Mouse (Mus musculus) T-helper 2 cell (primary cell): ENCODE results near the gene Ggta1.

ENCODE experiments used
- in situ Hi-C: fragments of 300-600 bp; cut with MboI, MseI; formaldehyde crosslinking; loops from one replicate; pipeline ENCODE4 v1.15.1; 2025; ENCODE audit warnings: high pct_unique_total_duplicates

The Ggta1 gene

DNA sequence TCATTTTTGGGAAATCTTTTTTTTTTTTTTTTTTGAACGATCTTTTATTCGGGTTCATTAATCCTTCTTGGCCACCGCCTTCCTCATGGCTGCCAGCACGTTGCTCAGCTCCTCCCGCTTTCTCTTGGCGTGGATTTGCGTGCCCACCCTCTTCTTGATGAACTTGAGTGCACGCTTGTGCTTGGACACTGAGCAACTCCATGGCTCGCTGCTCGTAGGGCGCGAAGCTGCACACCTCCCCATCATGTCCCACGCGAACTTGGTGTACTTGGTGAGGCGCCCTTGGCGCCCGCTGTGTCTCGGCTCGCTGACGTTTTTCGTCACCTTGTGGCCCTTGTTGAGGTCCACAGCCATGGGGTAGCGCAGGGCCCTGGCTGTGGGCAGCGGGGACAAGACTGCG lies 28.1 kb upstream of the Ggta1 start:
- in situ Hi-C loops = no loop called here

DNA sequence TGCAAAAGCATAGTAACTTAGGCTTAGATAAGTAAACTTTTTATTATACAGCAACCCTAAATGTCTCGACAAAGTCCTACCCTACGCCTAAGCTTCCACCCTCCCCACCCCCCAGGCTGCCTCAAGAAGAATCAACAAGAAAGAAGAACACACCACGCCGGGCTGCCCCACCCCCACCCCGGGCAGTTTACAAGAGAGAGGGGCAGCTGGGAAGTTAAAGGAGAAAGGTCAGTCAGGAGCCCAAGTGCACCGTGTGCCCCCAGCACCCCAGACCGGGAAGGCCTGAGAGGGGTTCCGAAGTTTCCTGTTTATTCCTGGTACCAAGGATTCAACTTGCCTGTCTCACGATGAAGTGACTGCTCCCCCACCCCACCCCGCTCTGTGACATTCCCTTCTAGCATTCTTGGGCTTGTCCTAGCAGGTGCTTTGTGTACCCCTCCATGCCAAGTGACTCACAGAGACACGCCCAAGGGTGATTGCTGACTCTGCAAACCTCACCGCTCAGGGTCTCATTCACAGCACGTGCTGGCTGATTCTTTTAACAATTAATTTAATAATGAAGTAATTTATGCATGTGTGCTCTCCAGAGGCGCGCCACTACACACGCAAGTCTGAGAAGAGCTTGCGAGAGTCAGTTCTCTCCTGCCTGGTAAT lies 27.6 kb upstream of the Ggta1 start:
- in situ Hi-C loops = no loop called here

DNA sequence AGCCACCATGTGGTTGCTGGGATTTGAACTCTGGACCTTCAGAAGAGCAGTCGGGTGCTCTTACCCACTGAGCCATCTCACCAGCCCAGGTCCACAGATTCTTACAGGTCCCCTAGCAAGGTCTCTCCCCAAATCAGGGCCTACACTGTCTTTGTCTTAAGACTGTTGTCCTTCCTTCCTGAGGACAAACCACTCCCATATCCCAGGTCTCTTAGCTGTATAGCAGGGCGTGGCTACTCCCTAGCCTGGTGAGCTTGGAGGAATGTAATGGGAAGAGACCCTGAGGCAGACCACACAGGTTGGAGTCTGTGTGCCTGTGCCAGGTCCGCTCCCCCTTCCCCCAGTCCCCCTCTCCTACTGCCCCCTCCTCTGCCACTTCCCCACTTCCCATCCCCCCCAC lies 24.7 kb upstream of the Ggta1 start:
- in situ Hi-C loops = no loop called here

- in situ Hi-C loops = no loop called here
Observed at GRCm38 (mm10) chr2:35486981-35487655, 24.1 kb upstream of the Ggta1 start.

DNA sequence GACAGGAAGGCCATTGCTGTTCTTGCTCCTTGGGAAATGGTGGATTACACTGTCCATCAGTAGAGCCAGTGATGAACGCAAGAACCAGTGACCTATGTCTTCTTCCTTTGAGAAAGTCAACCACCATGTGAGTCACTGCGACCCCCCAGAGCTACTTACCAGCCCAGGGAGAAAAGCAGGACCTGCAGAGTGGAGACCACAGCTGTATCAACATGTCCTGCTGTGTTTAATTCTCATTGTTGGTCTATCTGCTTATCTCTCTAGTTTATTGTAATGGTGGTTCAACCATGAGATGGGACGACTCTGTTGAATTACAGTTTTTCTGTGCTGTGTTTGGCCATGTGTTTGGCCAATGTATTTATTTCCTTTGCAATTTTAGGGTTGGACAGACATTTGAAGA lies 21.1 kb upstream of the Ggta1 start:
- in situ Hi-C loops = no loop called here

DNA sequence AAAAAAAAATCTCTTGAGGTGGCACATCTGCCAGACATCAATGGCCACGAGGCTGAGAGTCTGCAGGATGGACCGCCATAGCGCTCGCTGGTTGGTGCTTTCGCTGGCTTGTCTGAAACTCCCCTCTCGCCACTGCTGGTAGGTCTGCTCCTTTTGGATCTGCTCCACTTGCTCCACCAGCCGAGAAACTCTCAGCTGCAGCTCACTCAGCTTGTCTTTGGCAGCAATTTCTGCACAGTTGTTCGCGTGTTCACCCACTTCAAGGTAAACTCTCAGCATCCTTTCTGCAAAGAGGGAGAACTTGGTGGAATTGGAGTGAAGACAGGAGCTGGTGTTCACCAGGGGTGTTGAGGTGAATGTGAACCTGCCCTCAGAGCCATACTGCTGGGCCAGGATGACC lies 20.4 kb upstream of the Ggta1 start:
- in situ Hi-C loops = no loop called here

- in situ Hi-C loops = no loop called here
Observed at GRCm38 (mm10) chr2:35481322-35481990, 18.4 kb upstream of the Ggta1 start.

DNA sequence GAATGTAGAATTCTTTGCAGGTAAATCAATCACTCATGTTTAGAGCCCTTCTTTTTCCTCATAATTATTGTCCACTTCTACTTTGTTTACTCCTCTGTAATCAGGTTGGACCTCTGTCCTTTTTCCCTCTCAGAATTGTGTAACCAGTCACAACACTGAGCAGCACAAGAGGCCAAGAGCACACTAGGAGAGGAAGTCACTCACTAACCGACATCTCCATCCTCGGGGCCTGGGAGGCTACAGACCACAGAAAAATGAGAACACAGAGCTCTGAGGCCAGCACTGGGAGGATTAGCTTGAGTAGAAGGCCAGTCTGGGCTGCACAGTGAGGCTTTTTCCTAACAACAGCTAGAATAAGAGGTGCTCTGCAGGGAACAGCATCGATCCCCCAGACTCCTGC lies 17.0 kb upstream of the Ggta1 start:
- in situ Hi-C loops = no loop called here

GRCm38 (mm10) chr2:35478812-35479122 lies 15.7 kb upstream of the Ggta1 start:
- in situ Hi-C loops = no loop called here

- in situ Hi-C loops = no loop called here
Observed at GRCm38 (mm10) chr2:35477999-35478811, 15.2 kb upstream of the Ggta1 start.

DNA sequence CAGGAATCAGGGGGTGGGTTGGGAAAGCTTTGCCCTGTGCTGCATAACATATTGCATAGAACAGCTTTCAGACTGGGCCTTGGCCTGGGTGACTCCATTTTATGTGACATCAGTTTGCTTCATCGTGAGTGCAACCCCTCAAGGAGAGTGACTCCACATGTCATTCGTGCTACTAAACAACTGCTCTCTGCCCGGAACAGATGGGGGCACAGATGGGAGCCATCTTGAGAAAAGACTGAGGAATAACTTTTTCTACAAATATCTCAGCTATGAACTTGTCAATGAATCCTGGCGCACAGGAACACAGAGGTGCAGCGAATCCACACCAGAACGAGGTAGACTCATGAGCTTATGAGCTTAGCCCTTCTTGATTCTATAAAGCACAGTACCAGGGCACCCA lies 14.3 kb upstream of the Ggta1 start:
- in situ Hi-C loops = no loop called here

DNA sequence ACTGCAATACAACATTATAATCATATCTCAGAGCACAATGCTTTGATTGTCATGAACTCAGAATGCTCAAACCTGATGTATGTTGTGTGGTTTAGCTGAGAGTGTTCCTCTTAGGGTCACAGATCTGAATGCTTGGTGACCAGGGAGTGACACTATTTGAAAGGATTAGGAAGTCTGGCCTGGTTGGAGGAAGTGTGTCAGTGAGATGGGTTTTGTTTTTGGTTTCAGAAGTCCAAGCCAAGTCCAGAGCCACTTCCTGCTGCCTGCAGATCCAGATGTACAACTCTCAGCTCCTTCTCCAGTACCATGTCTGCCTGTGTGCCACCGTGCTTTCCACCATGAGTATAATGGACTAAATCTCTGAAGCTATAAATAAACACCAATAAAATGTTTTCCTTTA lies 11.9 kb upstream of the Ggta1 start:
- in situ Hi-C loops = no loop called here

DNA sequence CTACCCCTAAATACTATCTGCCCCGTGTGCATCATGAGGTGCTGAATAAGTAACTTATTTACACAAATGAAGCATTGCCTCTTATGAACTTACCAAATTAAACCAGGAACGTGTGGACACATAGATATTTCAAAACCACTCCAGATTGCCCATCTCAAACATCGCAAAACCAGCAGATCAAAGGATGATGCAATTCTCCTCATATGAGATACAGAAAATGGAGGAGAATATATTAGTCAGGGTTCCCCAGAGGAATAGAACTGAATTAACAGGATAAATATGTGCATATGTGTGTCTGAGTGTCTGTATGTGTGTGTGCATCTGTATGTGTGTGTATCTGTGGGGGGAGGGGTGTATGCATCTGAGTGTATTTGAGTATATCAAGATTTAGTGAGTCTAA lies 6.2 kb upstream of the Ggta1 start:
- in situ Hi-C loops = no loop called here

DNA sequence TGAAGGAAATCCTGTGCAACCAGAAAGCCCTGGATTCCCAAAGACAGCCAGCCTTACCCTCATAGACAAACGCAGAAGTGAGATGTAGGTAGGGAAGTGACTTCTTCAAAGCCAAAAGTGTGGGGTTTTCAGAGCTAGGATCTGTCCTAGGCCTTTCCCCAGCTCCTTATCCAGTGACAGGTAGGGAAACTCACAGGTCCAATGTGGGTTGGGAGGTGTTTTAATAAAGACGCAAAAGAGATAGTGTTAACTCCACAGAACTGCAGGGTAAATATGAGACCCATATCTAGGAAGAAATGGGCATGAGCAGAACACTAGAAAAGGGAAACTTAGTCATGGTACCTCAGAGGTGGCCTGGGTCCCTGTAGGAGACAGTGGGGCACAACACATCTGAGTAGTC lies 5.2 kb upstream of the Ggta1 start:
- in situ Hi-C loops = no loop called here

DNA sequence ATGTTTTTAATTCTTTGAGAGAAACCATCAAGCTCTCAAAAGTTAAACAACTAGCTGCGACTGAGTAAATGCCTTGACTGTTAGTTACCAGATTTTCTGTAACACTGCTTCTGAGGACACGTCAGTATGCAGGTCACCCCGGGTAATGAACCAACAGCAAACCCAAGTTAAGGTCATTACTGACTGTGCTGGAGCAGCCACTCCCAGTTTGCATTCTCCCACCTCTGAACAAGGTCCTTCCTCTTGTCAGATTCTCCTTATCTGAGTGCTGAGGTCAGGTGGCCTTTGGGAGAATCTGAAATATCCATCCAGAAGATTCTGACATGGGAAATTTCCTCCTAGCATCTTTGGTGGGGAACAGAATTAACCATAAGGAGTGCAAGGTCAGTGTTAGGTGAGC lies 4.8 kb upstream of the Ggta1 start:
- in situ Hi-C loops = no loop called here

DNA sequence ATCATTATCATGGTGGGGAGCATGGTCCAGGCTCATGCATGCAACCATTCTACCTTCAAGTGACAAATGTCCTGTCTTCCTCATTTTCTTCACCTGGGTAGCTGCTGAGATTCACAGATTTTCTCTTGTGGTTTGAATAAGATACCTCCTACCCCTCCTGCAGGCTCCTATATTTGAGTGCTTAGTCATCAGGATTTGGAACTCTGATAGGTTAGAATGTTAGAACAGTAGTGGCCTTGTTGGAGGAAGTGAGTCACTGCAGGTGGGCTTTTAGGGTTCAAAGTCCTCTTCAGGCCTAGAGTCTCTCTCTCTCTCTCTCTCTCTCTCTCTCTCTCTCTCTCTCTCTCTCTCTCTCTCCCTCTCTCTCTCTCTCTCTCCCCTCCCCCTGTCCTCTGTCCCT lies 2.6 kb upstream of the Ggta1 start:
- in situ Hi-C loops = no loop called here

DNA sequence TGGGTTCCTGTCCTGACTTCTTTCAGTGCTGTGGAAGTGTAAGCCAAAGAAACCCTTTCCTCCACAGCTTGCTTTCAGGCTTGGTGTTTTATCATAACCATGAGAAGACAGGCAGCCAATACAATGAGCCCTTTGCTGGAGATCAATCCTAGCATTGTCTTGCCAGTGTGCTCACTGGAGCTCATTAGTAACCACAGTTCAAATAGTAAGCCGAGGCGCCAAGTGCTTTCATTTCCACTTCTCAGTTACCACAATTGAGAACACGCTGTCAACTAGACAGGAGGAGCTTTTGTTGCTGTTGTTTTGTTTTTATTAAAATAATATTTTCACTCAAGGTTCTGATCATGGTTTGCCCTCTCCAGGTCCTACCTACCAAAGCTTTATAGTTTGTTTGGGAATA lies 1.5 kb upstream of the Ggta1 start:
- in situ Hi-C loops = loop anchor here (5.0 kb wide), 2 partner anchors 33 to 502 kb away; partner anchors contain the start of gene Traf1

GRCm38 (mm10) chr2:35464089-35464534 lies 1.1 kb upstream of the Ggta1 start:
- in situ Hi-C loops = loop anchor here (5.0 kb wide), 2 partner anchors 33 to 502 kb away; partner anchors contain the start of gene Traf1

GRCm38 (mm10) chr2:35463372-35464088 lies 499 bp upstream of the Ggta1 start:
- in situ Hi-C loops = loop anchor here (5.0 kb wide), 2 partner anchors 34 to 501 kb away; partner anchors contain the start of gene Traf1

DNA sequence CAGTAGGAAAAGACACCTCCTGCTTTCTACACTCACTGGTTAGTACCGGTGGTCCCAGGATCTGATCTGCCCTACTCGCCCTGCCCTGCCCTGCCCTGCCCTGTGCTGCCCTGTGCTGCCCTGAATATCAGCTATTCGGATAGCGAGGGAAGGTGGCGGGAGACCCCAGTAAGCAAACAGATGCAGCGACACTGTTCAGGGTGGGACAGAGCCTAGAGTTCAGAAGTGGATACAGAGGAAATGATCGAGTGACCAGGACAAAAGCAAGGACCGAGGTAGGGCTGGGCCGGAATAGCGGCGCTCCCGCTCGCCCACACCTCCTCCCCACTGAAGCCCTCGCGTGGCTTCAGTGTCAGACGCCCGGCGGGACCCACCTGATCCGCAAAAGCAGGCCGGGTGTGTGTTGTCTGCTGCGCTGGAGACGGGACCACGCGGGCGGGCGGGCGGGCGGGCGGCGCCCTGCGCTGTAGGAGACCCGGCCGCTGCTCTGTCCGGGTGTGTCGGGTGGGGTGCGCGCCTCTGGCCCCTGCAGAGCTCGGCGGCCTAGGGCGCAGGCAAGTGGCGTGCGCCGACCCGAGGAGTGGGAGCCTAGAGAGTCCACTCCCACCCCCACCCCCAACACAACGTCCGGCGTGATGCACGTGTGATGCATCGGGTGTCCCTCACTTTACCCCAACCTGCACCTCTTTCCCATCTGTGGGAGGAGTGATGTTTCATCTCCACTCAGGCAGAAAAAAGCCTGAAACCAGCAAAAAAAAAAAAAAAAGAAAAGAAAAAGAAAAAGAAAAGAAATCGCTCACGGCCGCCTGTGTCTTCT lies 852 bp downstream of the Ggta1 start:
- in situ Hi-C loops = loop anchor here (5.0 kb wide), 2 partner anchors 35 to 500 kb away; partner anchors contain the start of gene Traf1
